Mouse (Mus musculus): ENCODE measurements around the gene Zfp740.

Zfp740 gene

DNA sequence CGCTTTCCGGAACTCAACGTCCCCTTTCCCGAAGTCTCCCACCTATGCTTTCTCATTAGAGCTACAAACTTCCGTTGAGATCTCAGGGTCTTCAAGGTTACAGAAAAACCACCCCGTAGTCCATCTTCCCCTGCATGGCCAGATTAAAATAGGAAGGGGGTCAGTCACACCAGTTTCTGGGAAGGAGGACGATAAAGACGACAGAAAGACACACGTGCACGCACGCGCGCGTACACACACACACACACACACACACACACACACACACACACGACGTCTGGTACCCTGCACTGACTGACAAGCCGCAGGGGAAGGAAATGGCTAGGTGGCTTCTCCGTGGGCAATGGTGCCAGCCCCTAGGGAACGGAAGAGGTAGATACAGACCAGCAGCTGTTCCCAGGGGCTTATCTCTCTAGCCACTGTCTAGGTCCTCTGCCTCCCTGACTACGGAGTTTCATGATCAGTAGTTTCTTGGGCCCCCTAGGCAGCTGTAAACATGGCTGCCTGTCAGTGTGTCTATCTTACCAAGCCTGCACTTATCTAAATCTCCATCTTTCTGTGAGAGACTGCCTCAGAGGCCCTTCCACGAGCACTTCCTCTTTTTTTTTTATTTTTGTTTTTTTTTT lies 22.1 kb downstream of the Zfp740 start:
- intact Hi-C loops (cut with DNase I) = loop anchor here (2.0 to 5.0 kb wide), 2 partner anchors 46 to 118 kb away; no protein-coding TSS in a partner anchor

GRCm38 (mm10) chr15:102225619-102226018 lies 22.6 kb downstream of the Zfp740 start:
- intact Hi-C loops (cut with DNase I) = loop anchor here (2.0 kb wide), 1 partner anchor 47 kb away; no protein-coding TSS in a partner anchor

DNA sequence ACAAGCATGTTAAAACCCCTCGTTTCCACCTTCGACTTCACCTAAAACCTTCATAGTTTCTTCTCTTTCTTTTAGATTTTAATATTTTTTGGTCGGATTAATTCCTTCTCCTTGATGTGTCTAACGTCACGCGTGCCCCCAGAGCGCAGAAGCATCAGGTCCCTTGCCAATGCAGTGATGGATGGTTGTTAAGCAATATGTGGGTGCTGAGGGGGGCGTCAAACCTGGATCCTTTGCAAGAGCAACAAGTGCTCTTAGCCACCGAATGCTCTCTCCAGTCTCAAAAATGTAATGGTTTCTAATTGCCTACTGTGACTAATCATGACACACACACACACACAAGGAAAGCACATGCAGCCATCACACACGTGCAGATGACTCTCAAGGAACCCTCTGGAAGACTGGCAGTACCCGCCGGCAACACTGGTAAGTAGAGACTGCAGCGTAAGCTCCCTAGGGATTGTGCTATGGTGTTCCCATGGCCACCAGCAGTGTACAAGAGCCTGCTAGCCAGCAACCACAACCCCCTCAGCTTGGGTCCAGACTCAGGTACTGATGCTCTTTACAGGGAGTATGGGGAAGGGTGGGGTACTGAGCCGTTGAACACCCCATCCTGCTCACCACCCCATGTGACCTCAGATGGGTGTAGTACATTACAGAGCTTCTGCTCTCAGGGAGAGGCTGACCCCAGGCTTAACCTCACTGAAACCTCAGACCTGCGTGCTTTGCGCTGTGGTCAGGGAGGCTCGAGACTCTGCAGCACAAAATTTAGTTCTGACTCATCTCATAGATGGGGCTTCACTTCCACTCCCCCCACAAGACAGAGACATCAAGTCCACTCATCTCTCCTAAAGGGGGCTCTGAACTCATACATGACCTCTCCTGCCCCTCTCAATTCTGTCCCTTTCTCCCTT lies 27.6 kb downstream of the Zfp740 start:
- intact Hi-C loops (cut with DNase I) = no loop called here

GRCm38 (mm10) chr15:102231748-102232147 lies 28.7 kb downstream of the Zfp740 start, which contains the start of gene Itgb7:
Itgb7 (minus strand) TSS chr15:102231944.
- intact Hi-C loops (cut with DNase I) = no loop called here

- intact Hi-C loops (cut with DNase I) = no loop called here
Measured at GRCm38 (mm10) chr15:102232764-102233163, 29.7 kb downstream of the Zfp740 start.

GRCm38 (mm10) chr15:102233896-102234295 lies 30.8 kb downstream of the Zfp740 start:
- intact Hi-C loops (cut with DNase I) = no loop called here

- intact Hi-C loops (cut with DNase I) = no loop called here
Measured at GRCm38 (mm10) chr15:102235371-102236027, 32.5 kb downstream of the Zfp740 start.

DNA sequence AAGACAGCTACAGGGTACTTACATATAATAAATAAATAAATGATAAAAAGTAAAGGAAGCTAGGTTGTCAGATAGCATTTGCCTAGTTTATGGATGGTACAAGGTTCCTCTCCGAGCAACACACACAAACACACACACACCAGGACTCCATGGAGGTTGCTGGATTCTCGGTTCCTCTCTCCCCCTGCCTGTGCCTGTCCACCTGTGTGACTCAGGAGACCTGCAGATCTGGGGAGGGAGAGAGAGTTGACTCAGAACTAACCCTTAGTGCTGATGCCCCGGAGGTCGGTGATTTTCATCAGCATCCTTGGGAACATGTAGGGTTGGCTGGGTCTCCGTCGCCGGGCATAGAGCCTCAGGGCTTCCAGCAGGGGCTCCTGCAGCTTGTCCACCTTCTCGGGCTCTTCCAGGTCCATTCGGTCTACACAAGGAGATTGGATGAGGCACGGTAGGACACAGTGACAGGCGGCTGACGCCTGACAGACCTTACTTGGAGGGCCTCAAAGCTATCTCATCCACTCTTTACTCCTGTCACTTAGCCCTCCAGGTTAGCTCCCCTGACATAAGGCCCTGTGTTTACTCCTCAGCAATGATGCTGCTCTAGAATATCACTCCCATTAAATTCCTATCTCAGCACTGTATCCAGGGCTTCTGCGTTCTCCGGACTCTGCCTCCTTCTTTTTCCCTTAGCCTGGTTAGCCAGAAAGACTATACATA lies 35.7 kb downstream of the Zfp740 start:
- intact Hi-C loops (cut with DNase I) = loop anchor here (1.0 to 2.0 kb wide), 2 partner anchors 34 to 78 kb away; no protein-coding TSS in a partner anchor

GRCm38 (mm10) chr15:102239260-102239590 lies 36.2 kb downstream of the Zfp740 start:
- intact Hi-C loops (cut with DNase I) = loop anchor here (1.0 to 2.0 kb wide), 2 partner anchors 34 to 77 kb away; no protein-coding TSS in a partner anchor

DNA sequence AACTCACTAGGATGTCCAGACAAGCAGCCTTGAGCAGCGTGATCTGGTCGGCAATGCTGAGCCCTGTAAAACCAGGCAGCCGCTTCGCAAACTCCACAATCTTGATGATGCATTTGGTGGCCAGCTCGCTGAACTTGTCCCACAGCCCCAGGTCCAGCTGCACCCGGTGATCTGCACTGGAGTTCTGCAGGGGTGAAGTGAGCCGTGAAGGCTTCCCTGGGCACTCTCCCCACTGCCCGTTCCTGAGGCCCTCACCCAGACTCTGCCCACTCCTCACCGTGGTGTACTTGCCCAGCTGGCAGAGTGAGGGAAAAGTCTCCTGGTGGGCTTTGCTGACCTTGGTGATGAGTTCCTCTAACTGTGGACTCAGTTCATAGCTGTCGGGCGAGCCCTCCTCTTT lies 36.8 kb downstream of the Zfp740 start:
- intact Hi-C loops (cut with DNase I) = loop anchor here (1.0 to 2.0 kb wide), 3 partner anchors 33 to 76 kb away; partner anchors contain the start of gene Mfsd5

- intact Hi-C loops (cut with DNase I) = loop anchor here (2.0 kb wide), 1 partner anchor 38 kb away; the partner anchor contains the start of gene Mfsd5
Measured at GRCm38 (mm10) chr15:102240607-102241006, 37.6 kb downstream of the Zfp740 start.

DNA sequence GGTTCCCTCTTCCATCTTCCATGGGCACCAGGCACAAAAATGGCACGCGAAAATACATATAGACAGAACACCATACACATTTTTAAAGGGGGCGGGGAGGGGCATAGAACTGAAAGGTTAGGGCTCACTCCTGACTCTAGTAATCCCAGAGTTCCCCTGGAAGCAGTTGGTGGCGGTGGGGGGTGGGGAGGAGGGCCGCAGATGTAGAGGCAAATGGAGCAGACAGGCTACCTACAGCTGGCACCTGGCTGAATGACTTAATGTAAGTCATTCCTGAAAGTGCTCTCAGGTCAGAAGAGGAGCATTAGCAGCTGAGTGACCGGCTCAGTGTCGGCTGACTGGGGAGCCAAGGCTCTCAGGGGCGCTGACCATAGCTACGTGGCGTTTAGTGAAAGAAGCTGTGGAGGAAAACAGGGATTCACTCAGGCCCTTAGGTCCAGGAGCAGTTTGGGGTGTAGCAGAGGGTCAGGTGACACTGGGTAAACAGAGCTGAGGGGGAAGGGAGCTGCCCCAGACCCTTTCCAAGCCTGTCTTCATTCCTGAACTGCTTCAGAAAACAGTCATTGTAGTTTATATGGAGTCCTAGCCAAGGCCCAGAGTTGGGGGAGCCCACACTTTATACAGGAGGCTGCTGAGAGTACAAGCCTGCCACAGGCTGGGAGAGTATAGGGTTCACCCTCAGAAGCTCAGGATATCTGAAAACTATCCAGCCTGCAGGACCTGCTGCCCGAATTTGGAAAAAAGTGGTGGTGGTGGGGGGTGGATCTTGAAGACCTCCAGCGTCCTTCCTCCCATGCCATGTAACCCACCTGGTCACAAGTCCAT lies 39.6 kb downstream of the Zfp740 start:
- intact Hi-C loops (cut with DNase I) = no loop called here

GRCm38 (mm10) chr15:102243229-102244190 lies 40.5 kb downstream of the Zfp740 start:
- intact Hi-C loops (cut with DNase I) = no loop called here

DNA sequence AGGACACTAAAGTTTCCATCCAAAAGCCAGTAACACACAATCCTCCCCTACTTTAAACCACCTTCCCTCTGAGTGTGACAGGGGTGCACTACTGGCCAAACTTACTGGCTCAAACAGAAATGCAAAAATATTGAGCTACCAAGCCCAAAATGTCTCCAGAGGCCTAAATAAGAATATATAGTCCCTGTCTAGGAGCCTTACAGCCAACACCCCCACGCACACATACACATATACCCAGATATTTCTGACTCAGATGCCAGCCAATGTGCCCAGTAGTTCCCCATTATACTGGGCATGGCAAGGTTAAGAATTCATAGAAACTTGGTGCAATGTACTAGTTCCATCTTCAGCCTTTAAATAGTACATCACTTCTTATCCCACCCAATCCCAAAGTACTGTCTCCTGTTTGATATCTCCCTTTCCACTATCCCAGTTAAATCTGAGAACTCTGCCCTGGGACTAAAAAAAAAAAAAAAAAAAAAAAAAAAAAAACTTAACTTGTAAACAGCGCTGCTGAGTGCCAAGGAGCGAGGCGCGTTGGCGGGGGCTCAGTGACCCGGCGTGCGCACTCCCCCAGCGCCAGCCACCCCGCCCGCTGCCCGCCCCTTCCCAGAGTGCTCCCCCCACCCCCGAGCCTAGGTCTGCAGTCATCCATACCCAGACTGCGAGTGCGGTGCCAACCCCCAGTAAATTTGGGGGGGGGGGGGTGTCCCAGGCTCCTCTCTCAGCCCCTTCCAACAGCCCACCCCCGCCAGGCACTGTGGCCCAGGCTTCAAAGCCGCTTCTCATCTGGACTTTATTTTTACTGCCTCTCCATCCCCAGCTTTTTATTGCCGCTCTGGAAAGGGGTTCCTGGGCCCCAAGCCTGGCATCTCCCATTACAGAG lies 41.5 kb downstream of the Zfp740 start:
- intact Hi-C loops (cut with DNase I) = no loop called here

- intact Hi-C loops (cut with DNase I) = no loop called here
Measured at GRCm38 (mm10) chr15:102245461-102245881, 42.4 kb downstream of the Zfp740 start.

DNA sequence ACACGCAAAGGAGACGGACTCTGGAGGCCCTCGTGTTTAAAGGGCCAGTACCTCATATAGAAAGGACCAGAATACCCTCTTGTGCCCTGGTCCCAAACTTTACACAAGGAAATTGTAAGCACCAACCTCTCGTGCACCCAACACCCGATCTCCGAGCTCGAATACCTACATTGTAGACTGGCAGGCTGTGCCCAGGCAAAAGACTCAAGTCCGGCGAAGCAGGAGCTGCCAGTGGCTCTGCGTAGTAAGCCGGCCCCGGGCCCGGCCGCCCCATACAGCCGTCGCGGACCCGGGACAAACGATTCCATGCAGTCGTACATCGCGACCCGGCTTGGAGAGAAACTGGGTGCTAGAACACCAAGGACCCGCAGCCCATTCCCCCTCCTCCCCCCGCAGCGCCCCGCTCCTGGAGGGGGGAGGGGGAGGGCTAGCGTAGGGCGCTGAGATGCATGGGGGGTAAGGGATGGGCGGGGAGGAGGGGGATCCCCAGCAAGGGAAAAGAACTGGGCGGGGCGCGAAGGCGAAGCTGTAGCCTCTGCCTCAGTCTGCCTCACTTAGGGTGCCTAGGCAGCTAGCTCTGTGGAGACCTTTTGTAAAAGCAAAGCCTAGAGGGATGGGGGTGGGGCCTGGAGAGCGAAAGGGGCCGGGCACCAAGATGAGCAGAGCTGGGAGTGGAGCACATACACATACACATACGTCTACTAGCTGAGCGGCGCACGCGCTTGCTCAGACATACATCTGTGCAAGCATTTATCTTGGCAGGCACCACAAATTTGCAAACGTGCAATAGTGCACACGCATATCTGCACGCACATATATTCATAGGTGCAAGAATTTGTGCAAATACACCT lies 43.1 kb downstream of the Zfp740 start:
- intact Hi-C loops (cut with DNase I) = no loop called here

- intact Hi-C loops (cut with DNase I) = no loop called here
Measured at GRCm38 (mm10) chr15:102246866-102247251, 43.8 kb downstream of the Zfp740 start.

Data from adrenal gland (tissue).